Mouse (Mus musculus) CH12.LX (cell line): ENCODE results near the gene Mnt.

Source experiments
- CHD1 ChIP-seq: IDR thresholded peaks from 2 replicates; pipeline ENCODE4 v1.6.1; 2012; ENCODE audit warnings: low read depth, low read length, improper control_type of control experiment, inconsistent platforms
- MAX ChIP-seq: IDR thresholded peaks from 2 replicates; pipeline ENCODE4 v1.6.1; 2011; ENCODE audit warnings: low read length, improper control_type of control experiment
- POLR2A ChIP-seq: IDR thresholded peaks from 2 replicates; pipeline ENCODE4 v1.6.1; 2011; ENCODE audit warnings: low read depth, mild to moderate bottlenecking, improper control_type of control experiment, low read length
- SIN3A ChIP-seq: IDR thresholded peaks from 2 replicates; pipeline ENCODE4 v1.6.1; 2012; ENCODE audit warnings: low read length, improper control_type of control experiment, inconsistent platforms
- TCF12 ChIP-seq: IDR thresholded peaks from 2 replicates; pipeline ENCODE4 v1.6.1; 2014; ENCODE audit warnings: low read depth, mild to moderate bottlenecking, inconsistent platforms, low read length, improper control_type of control experiment

DNA sequence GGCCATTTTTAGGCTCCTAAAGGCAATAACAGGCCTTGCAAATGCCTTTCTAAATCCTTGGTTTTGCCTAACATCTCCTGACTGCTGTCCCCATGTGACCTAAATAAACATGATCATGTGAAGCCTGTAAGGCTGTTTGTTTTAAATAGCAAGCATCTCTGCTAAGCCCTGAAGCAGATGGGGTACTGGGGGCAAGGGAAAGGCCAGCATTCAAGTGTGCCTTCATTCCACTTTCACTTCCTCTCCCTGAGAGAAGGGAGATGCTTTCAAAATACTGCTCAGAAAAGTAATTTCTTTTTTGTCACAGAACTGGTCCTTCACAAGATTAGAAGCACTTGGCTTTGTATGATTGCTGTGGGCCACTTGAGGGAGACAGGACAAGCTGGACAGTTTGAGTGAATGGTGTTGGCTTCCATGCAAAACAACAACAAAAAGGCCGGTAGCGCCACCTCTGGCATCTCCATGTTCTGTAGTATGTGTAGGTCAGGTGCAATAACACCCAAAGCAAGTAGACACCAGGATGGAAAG, 2.3 kb upstream of the Mnt start:
- TF ChIP-seq CHD1, result no peak
- TF ChIP-seq TCF12, result peak; percentile 29; the same call in 1 of the 2 replicates
- peak; percentile 70 for TF ChIP-seq MAX
- peak; percentile 67; the same call in 1 of the 2 replicates for TF ChIP-seq SIN3A
- no peak for TF ChIP-seq POLR2A
